Mouse (Mus musculus) MEL (cell line): ENCODE measurements at regions not wholly inside any gene's neighbourhood (a gene's known extent, or its start where the extent isn't known, plus 50 kb on each side); places are given as distances from the start of the nearest gene placed in this dataset.

Experiments
- DNase-seq: peaks from one replicate; pipeline ENCODE4 v3.0.0; 2011; ENCODE audit warnings: low read depth, low spot score
- H3K27ac ChIP-seq: 2 replicates; pipeline ENCODE4 v1.5.1; 2012; ENCODE audit warnings: low read depth, mild to moderate bottlenecking, control low read depth, low read length, moderate library complexity; ENCODE audit not compliant: control insufficient read depth
- H3K27me3 ChIP-seq, 2 experiments: fragments of 150-350 bp in 1 of 2; sonication (generic) in 1 of 2; 2 replicates each; pipeline ENCODE4 v1.6.1; 2012; ENCODE audit warnings: low read length in 2 of 2, mild to moderate bottlenecking in 2 of 2, improper control_type of control experiment in 1 of 2, moderate library complexity in 1 of 2; ENCODE audit not compliant: insufficient read depth in 2 of 2, control insufficient read depth in 1 of 2
- H3K36me3 ChIP-seq, 2 experiments: 2 replicates each; pipeline ENCODE4 v1.6.1; 2012 to 2014; ENCODE audit warnings: low read length in 2 of 2, improper control_type of control experiment in 1 of 2, inconsistent platforms in 1 of 2, mild to moderate bottlenecking in 1 of 2; ENCODE audit not compliant: insufficient read depth in 2 of 2, control insufficient read depth in 1 of 2
- H3K4me1 ChIP-seq, 2 experiments: fragments of 150-350 bp in 1 of 2; sonication (generic) in 1 of 2; 2 replicates each; pipeline ENCODE4 v1.6.1; 2012; ENCODE audit warnings: low read length in 2 of 2, improper control_type of control experiment in 1 of 2, mild to moderate bottlenecking in 1 of 2; ENCODE audit not compliant: insufficient read depth in 2 of 2, control insufficient read depth in 1 of 2
- H3K4me3 ChIP-seq, 2 experiments: fragments of 150-350 bp in 1 of 2; sonication (generic) in 1 of 2; 2 replicates each; pipeline ENCODE4 v1.5.1; 2012; ENCODE audit warnings: low read depth in 2 of 2, low read length in 2 of 2, mild to moderate bottlenecking in 2 of 2, moderate library complexity in 2 of 2, control low read depth in 1 of 2, improper control_type of control experiment in 1 of 2; ENCODE audit not compliant: control insufficient read depth in 1 of 2, insufficient read depth in 1 of 2
- H3K79me2 ChIP-seq: 2 replicates; pipeline ENCODE4 v1.6.1; 2012; ENCODE audit warnings: mild to moderate bottlenecking, low read length, moderate library complexity; ENCODE audit not compliant: control insufficient read depth, poor library complexity, insufficient read depth
- H3K9ac ChIP-seq: 2 replicates; pipeline ENCODE4 v1.6.1; 2012; ENCODE audit warnings: low read depth, mild to moderate bottlenecking, control low read depth, low read length, moderate library complexity; ENCODE audit not compliant: control insufficient read depth, poor library complexity, severe bottlenecking
- H3K9me3 ChIP-seq: fragments of 150-350 bp; sonication (generic); replicated peaks from 2 replicates; pipeline ENCODE4 v1.6.1; 2012; ENCODE audit warnings: mild to moderate bottlenecking, low read length, improper control_type of control experiment, moderate library complexity; ENCODE audit not compliant: insufficient read depth
- CHD1 ChIP-seq: IDR thresholded peaks from 2 replicates; pipeline ENCODE4 v1.6.1; 2012; ENCODE audit warnings: low read depth, mild to moderate bottlenecking, inconsistent platforms, low read length, improper control_type of control experiment
- CTCF ChIP-seq, 3 experiments: IDR thresholded peaks in 2 of 3; conservative IDR thresholded peaks in 1 of 3; 2 replicates each; pipeline ENCODE4 v1.5.1; 2011 to 2012; ENCODE audit warnings: low read length in 3 of 3, low read depth in 2 of 3, mild to moderate bottlenecking in 2 of 3, improper control_type of control experiment in 1 of 3, inconsistent platforms in 1 of 3, mixed read lengths in 1 of 3, moderate library complexity in 1 of 3; ENCODE audit not compliant: control insufficient read depth in 1 of 3, insufficient read depth in 1 of 3, poor library complexity in 1 of 3, severe bottlenecking in 1 of 3
- E2F4 ChIP-seq: IDR thresholded peaks from 2 replicates; pipeline ENCODE4 v1.6.1; 2011; ENCODE audit warnings: low read depth, low read length, improper control_type of control experiment, borderline replicate concordance
- ELF1 ChIP-seq: IDR thresholded peaks from 2 replicates; pipeline ENCODE4 v1.6.1; 2014; ENCODE audit warnings: low read depth, mild to moderate bottlenecking, inconsistent platforms, low read length, improper control_type of control experiment, moderate library complexity
- EP300 ChIP-seq, 2 experiments: IDR thresholded peaks; 2 replicates each; pipeline ENCODE4 v1.6.1; 2011; ENCODE audit warnings: improper control_type of control experiment in 2 of 2, low read length in 2 of 2, low read depth in 1 of 2, mild to moderate bottlenecking in 1 of 2
- ETS1 ChIP-seq: IDR thresholded peaks from 2 replicates; pipeline ENCODE4 v1.6.1; 2012; ENCODE audit warnings: low read depth, mild to moderate bottlenecking, inconsistent platforms, low read length, improper control_type of control experiment, moderate library complexity
- GABPA ChIP-seq: IDR thresholded peaks from 2 replicates; pipeline ENCODE4 v1.6.1; 2012; ENCODE audit warnings: low read depth, mild to moderate bottlenecking, inconsistent platforms, low read length, improper control_type of control experiment, moderate library complexity
- HCFC1 ChIP-seq: IDR thresholded peaks from 2 replicates; pipeline ENCODE4 v1.6.1; 2012; ENCODE audit warnings: low read depth, mild to moderate bottlenecking, inconsistent platforms, low read length, improper control_type of control experiment, moderate library complexity
- JUND ChIP-seq: IDR thresholded peaks from 2 replicates; pipeline ENCODE4 v1.6.1; 2011; ENCODE audit warnings: low read depth, mild to moderate bottlenecking, improper control_type of control experiment, low read length
- MAFK ChIP-seq: IDR thresholded peaks from 2 replicates; pipeline ENCODE4 v1.6.1; 2011; ENCODE audit warnings: low read depth, mild to moderate bottlenecking, low read length, improper control_type of control experiment, borderline replicate concordance
- MAX ChIP-seq: IDR thresholded peaks from 2 replicates; pipeline ENCODE4 v1.6.1; 2011; ENCODE audit warnings: low read length, improper control_type of control experiment
- MEF2A ChIP-seq: IDR thresholded peaks from 2 replicates; pipeline ENCODE4 v1.6.1; 2014; ENCODE audit warnings: low read depth, mild to moderate bottlenecking, inconsistent platforms, low read length, improper control_type of control experiment; ENCODE audit not compliant: poor library complexity, insufficient replicate concordance, severe bottlenecking; ENCODE audit errors: extremely low read depth
- MYB ChIP-seq: IDR thresholded peaks from 2 replicates; pipeline ENCODE4 v1.6.1; 2011; ENCODE audit warnings: mild to moderate bottlenecking, low read depth, low read length, improper control_type of control experiment
- MYC ChIP-seq: IDR thresholded peaks from 2 replicates; pipeline ENCODE4 v1.6.1; 2011; ENCODE audit warnings: low read depth, mild to moderate bottlenecking, low read length, improper control_type of control experiment, moderate library complexity
- POLR2A ChIP-seq, 2 experiments: IDR thresholded peaks; 2 replicates each; pipeline ENCODE4 v1.6.1; 2011 to 2012; ENCODE audit warnings: low read length in 2 of 2, mild to moderate bottlenecking in 2 of 2, control low read depth in 1 of 2, improper control_type of control experiment in 1 of 2, low read depth in 1 of 2, moderate library complexity in 1 of 2; ENCODE audit not compliant: control insufficient read depth in 1 of 2, insufficient read depth in 1 of 2, poor library complexity in 1 of 2
- POLR2AphosphoS2 ChIP-seq: IDR thresholded peaks from 2 replicates; pipeline ENCODE4 v1.6.1; 2011; ENCODE audit warnings: low read length, improper control_type of control experiment
- POLR2AphosphoS5 ChIP-seq: IDR thresholded peaks from 2 replicates; pipeline ENCODE4 v1.6.1; 2012; ENCODE audit warnings: low read depth, borderline replicate concordance, mild to moderate bottlenecking, inconsistent platforms, low read length, moderate library complexity, mixed read lengths
- RAD21 ChIP-seq: IDR thresholded peaks from 2 replicates; pipeline ENCODE4 v1.6.1; 2011; ENCODE audit warnings: mild to moderate bottlenecking, low read depth, low read length, improper control_type of control experiment
- SMC3 ChIP-seq: IDR thresholded peaks from 2 replicates; pipeline ENCODE4 v1.6.1; 2011; ENCODE audit warnings: low read depth, low read length, improper control_type of control experiment
- USF1 ChIP-seq: IDR thresholded peaks from 2 replicates; pipeline ENCODE4 v1.6.1; 2014; ENCODE audit warnings: low read depth, mild to moderate bottlenecking, inconsistent platforms, low read length, improper control_type of control experiment, moderate library complexity
- ZC3H11A ChIP-seq: IDR thresholded peaks from 2 replicates; pipeline ENCODE4 v1.6.1; 2012; ENCODE audit warnings: low read depth, mild to moderate bottlenecking, inconsistent platforms, low read length, improper control_type of control experiment
- ZNF384 ChIP-seq: IDR thresholded peaks from 2 replicates; pipeline ENCODE4 v1.6.1; 2012; ENCODE audit warnings: low read depth, mild to moderate bottlenecking, inconsistent platforms, low read length, improper control_type of control experiment

DNA sequence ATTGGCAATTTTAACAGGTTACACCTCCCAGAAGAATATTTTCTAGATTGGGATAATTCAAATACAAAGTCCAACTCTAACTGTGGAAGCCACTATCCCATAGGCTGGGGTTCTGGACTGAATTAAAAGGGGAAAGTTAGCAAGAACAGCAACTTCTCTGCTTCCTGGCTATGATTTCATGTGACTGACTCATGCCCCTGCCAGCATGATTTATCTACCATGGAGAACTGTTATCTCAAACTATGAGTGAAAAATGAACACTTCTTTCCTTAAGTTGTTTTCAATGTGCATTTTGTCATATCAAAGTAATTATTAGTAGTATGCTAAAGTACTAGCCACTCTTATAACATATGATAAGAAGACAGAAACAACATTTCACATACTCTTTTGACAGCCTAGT lies 1394.7 kb upstream of the Dsel start:
- Histone ChIP-seq H3K9me3 (no peaks in the 10 kb centered on the region), H3K27ac (no peak overlapping the region), H3K36me3 (no peaks in the 10 kb centered on the region), H3K4me1 (no peaks in the 10 kb centered on the region), H3K27me3 (no peaks in the 10 kb centered on the region), H3K79me2 (no peaks in the 10 kb centered on the region), H3K4me3 (no peak overlapping the region), H3K9ac (no peak overlapping the region)
- no peak for TF ChIP-seq MYC
- no peak for TF ChIP-seq E2F4
- no peak for TF ChIP-seq RAD21
- no peak for TF ChIP-seq ETS1
- no peak for TF ChIP-seq MAX
- TF ChIP-seq MYB = no peak
- TF ChIP-seq HCFC1 = no peak
- no peak for TF ChIP-seq ELF1
- TF ChIP-seq POLR2AphosphoS2 = no peak
- TF ChIP-seq CHD1 = no peak
- TF ChIP-seq USF1 = no peak
- TF ChIP-seq ZNF384 = no peak
- no peak for TF ChIP-seq JUND
- no peak for TF ChIP-seq CTCF (IDR thresholded peaks at IDR 0.05 in 2 of 3, conservative IDR thresholded peaks at IDR 0.05 in 1 of 3; ENCODE audit: control insufficient read depth in 1 of 3, insufficient read depth in 1 of 3, low read depth in 2 of 3, low read length in 3 of 3, poor library complexity in 1 of 3, severe bottlenecking in 1 of 3)
- TF ChIP-seq MAFK = no peak
- TF ChIP-seq MEF2A = no peak
- TF ChIP-seq POLR2AphosphoS5 = no peak
- no peak for TF ChIP-seq ZC3H11A
- no peak for DNase-seq

DNA sequence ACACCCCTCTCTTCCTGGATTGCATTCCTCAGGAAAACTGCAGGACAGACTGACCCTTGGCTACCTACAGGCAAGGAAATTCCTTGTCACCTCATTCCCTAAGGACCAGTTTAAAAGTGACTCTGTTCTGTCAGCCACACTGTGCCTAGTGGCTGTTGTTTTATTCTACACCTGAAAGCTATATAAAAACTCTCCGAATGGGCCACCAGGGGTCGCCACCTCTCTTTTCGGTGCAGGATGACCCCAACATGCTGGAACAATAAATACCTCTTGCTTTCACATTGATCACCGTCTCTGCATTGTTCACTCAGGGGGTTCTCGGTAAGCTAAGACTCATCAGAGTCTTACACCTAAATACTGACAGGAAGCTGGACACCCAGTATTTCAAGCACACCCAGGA lies 1382.6 kb upstream of the Dsel start:
- no peak overlapping the region for H3K9ac ChIP-seq
- H3K4me3 ChIP-seq = no peak overlapping the region
- H3K4me1 ChIP-seq = no peaks in the 10 kb centered on the region
- no peaks in the 10 kb centered on the region for H3K9me3 ChIP-seq
- H3K79me2 ChIP-seq = no peaks in the 10 kb centered on the region
- TF ChIP-seq POLR2A (IDR thresholded peaks at IDR 0.05; ENCODE audit: control insufficient read depth in 1 of 2, insufficient read depth in 1 of 2, low read depth in 1 of 2, low read length in 2 of 2, poor library complexity in 1 of 2) (no peak), MAX (no peak), SMC3 (no peak; the same call in 1 of the 2 replicates), GABPA (no peak), EP300 (IDR thresholded peaks at IDR 0.05; ENCODE audit: low read depth in 1 of 2, low read length in 2 of 2) (no peak), CTCF (IDR thresholded peaks at IDR 0.05 in 2 of 3, conservative IDR thresholded peaks at IDR 0.05 in 1 of 3; ENCODE audit: control insufficient read depth in 1 of 3, insufficient read depth in 1 of 3, low read depth in 2 of 3, low read length in 3 of 3, poor library complexity in 1 of 3, severe bottlenecking in 1 of 3) (peak in 2 of 3 experiments; percentile 24 to 34; a peak in 3 of 6 replicates), POLR2AphosphoS5 (no peak)
- H3K36me3 ChIP-seq = no peaks in the 10 kb centered on the region
- H3K27ac ChIP-seq = no peak overlapping the region
- peak; percentile 5 for DNase-seq
- H3K27me3 ChIP-seq = no peaks in the 10 kb centered on the region
